Comparison of ENCODE assay signal across 9 mouse cellular contexts in genomic region chr6:120667422-120667781, GRCm38 (mm10). TPM values are rescaled to one million over a fixed set of nuclear protein-coding genes. Genes with fewer than 3 reads are reported as not detected.
DNase-seq lines count a peak whose midpoint lies in the region; ATAC-seq and TF ChIP-seq lines count a peak whose summit lies in the region.
"Had no signal": no experiment of that assay in that cellular context is flagged by ENCODE, and none has a peak within 500 bp of the region (broad histone marks: within the 10 kb centered on the region; RNA-seq: fewer than 3 reads in every experiment).

No protein-coding gene starts in this region.

- no peak for TF ChIP-seq POLR2A in bone marrow, adult 2 months (IDR thresholded peaks at IDR 0.05; ENCODE audit: borderline replicate concordance, control insufficient read depth, low read depth, low read length)

- peak overlapping the region; percentile 90 for H3K4me3 ChIP-seq in heart, postnatal 0 days (ENCODE audit: low read depth, low read length)
- peak overlapping the region; percentile 68 for H3K4me3 ChIP-seq in bone marrow, adult 2 months (replicated peaks; ENCODE audit: control insufficient read depth, low read depth, low read length)
- peak overlapping the region; percentile 94 for H3K4me3 ChIP-seq in hindbrain, embryonic 10.5 days
- H3K4me3 ChIP-seq in midbrain, embryonic 10.5 days = peak overlapping the region; percentile 94

- no peak for TF ChIP-seq CTCF in heart, postnatal 0 days (IDR thresholded peaks at IDR 0.05; ENCODE audit: low read depth)
- TF ChIP-seq CTCF in bone marrow, adult 2 months (IDR thresholded peaks at IDR 0.05; ENCODE audit: control insufficient read depth, insufficient read depth, low read length) = no peak

- DNase-seq in heart, postnatal 0 days (ENCODE audit: low spot score) = no peak
- DNase-seq in heart, postnatal 4 days = no peak
- DNase-seq in hindbrain, embryonic 10.5 days (ENCODE audit: low spot score) = no peak
- DNase-seq in midbrain, embryonic 10.5 days (ENCODE audit: low spot score) = no peak
- no peak for DNase-seq in thymus, postnatal 25 days
- no peak for DNase-seq in layer of hippocampus, adult 11-12 months (ENCODE audit: low spot score)
- no peak for DNase-seq in cerebellum, adult 9-10 months

- H3K9me3 ChIP-seq in heart, postnatal 0 days (replicated peaks; ENCODE audit: control insufficient read depth, low read length) = no peaks in the 10 kb centered on the region
- no peaks in the 10 kb centered on the region for H3K9me3 ChIP-seq in hindbrain, embryonic 10.5 days
- H3K9me3 ChIP-seq in midbrain, embryonic 10.5 days (replicated peaks) = no peaks in the 10 kb centered on the region

- no peak for ATAC-seq in heart, postnatal 0 days (ENCODE audit: insufficient read depth, low read depth)

- H3K9ac ChIP-seq in heart, postnatal 0 days (replicated peaks; ENCODE audit: low read depth, low read length) = peak overlapping the region; percentile 84

- H3K4me2 ChIP-seq in heart, postnatal 0 days (ENCODE audit: low read depth, low read length) = peak overlapping the region; percentile 97

- peak overlapping the region; percentile 95 for H3K27ac ChIP-seq in heart, postnatal 0 days (ENCODE audit: low read depth)
- peak overlapping the region; percentile 95 for H3K27ac ChIP-seq in bone marrow, adult 2 months (ENCODE audit: control insufficient read depth, insufficient read depth, low read depth, low read length, poor library complexity)
- peak overlapping the region; percentile 100 for H3K27ac ChIP-seq in hindbrain, embryonic 10.5 days
- peak overlapping the region; percentile 99 for H3K27ac ChIP-seq in midbrain, embryonic 10.5 days (replicated peaks)
- H3K27ac ChIP-seq: macrophage had no signal

- peaks cover 5% of the 10 kb centered on the region; the same call in 1 of the 2 replicates for H3K4me1 ChIP-seq in heart, postnatal 0 days (ENCODE audit: control insufficient read depth, insufficient read depth)
- no peaks in the 10 kb centered on the region for H3K4me1 ChIP-seq in bone marrow, adult 2 months (ENCODE audit: control insufficient read depth, insufficient read depth, low read length)
- peaks cover 29% of the 10 kb centered on the region for H3K4me1 ChIP-seq in hindbrain, embryonic 10.5 days (replicated peaks)
- H3K4me1 ChIP-seq in midbrain, embryonic 10.5 days = peaks cover 40% of the 10 kb centered on the region

- no peak for TF ChIP-seq EP300 in heart, postnatal 0 days (IDR thresholded peaks at IDR 0.05; ENCODE audit: low read depth)

- 2% methylated on average over 7 of the region's 7 CpGs for WGBS in heart, postnatal 0 days
- 1% methylated on average over 7 of the region's 7 CpGs for WGBS in bone marrow, adult 2 months
- WGBS in hindbrain, embryonic 10.5 days = 0% methylated on average over 7 of the region's 7 CpGs
- 0% methylated on average over 7 of the region's 7 CpGs for whole genome bisulfite sequencing in midbrain, embryonic 10.5 days

- H3K27me3 ChIP-seq in heart, postnatal 0 days (ENCODE audit: control insufficient read depth, insufficient read depth, low read length) = peaks cover 17% of the 10 kb centered on the region; the same call in 1 of the 2 replicates
- no peaks in the 10 kb centered on the region; the same call in 1 of the 2 replicates for H3K27me3 ChIP-seq in hindbrain, embryonic 10.5 days (ENCODE audit: insufficient read depth, poor library complexity, severe bottlenecking)
- H3K27me3 ChIP-seq in midbrain, embryonic 10.5 days (ENCODE audit: low read depth, poor library complexity, severe bottlenecking) = peaks cover 7% of the 10 kb centered on the region; the same call in 1 of the 2 replicates

- no peaks in the 10 kb centered on the region for H3K36me3 ChIP-seq in heart, postnatal 0 days (replicated peaks; ENCODE audit: control insufficient read depth, insufficient read depth, low read length)
- no peaks in the 10 kb centered on the region for H3K36me3 ChIP-seq in hindbrain, embryonic 10.5 days
- H3K36me3 ChIP-seq in midbrain, embryonic 10.5 days = no peaks in the 10 kb centered on the region

RNA-seq across cellular contexts. Expression of gene Cecr2, which starts 1.2 kb away (rescaled TPM):
- 3.6 and 5.8 TPM in 2 replicates for total RNA-seq in heart, postnatal 0 days (2014; rRNA removed; ENCODE audit: low replicate concordance)
- 0.87 and 1.1 TPM in 2 replicates for polyA plus RNA-seq in heart, postnatal 0 days (2015; fragmentation: Nextera tagmentation; extraction: Ambion mirVana)
- 1 to 10 TPM; 8.0 to 9.5 TPM for total RNA-seq in heart, postnatal 4 days (2021)
- 28.7 and 49.8 TPM in 2 replicates for polyA plus RNA-seq in bone marrow, adult 2 months (2011; ENCODE audit: insufficient read depth, insufficient read length, low replicate concordance, missing spikeins)
- 14.3 and 16.5 TPM in 2 replicates for polyA plus RNA-seq in hindbrain, embryonic 10.5 days (2016; fragmentation: Nextera tagmentation; extraction: Ambion mirVana)
- 13.4 and 14.6 TPM in 2 replicates for polyA plus RNA-seq in midbrain, embryonic 10.5 days (2016; fragmentation: Nextera tagmentation; extraction: Ambion mirVana)
- polyA plus RNA-seq: macrophage had no signal
